Mouse (Mus musculus) neural tube, embryonic 12.5 days (tissue): Measurements from ENCODE around the gene Ceacam20. TPM values are rescaled to one million over a fixed set of nuclear protein-coding genes. Genes with fewer than 3 reads are reported as not detected.
"Not testable (repeated sequence)": the region's sequence is repeated elsewhere in the genome, so short reads cannot be mapped to it uniquely, and the experiment has no call there.

ENCODE experiments used
- ATAC-seq: fragments of 200-750 bp; cut with Nextera tagmentation; 2 replicates; pipeline ENCODE4 v1.8.0; 2017; ENCODE audit warnings: low read depth, mild to moderate bottlenecking, moderate TSS enrichment, moderate library complexity; ENCODE audit not compliant: low FRiP score
- H3K27ac ChIP-seq: fragments of 300-500 bp; sonication (generic); 2 replicates; pipeline ENCODE4 v1.5.1; 2016
- H3K27me3 ChIP-seq: fragments of 300-500 bp; sonication (generic); replicated peaks from 2 replicates; pipeline ENCODE4 v1.6.1; 2016; ENCODE audit warnings: mild to moderate bottlenecking
- H3K36me3 ChIP-seq: fragments of 300-500 bp; sonication (generic); 2 replicates; pipeline ENCODE4 v1.6.1; 2016; ENCODE audit warnings: mild to moderate bottlenecking
- H3K4me1 ChIP-seq: fragments of 300-500 bp; sonication (generic); 2 replicates; pipeline ENCODE4 v1.6.1; 2016
- H3K4me2 ChIP-seq: fragments of 300-500 bp; sonication (generic); replicated peaks from 2 replicates; pipeline ENCODE4 v1.6.1; 2016; ENCODE audit warnings: mild to moderate bottlenecking
- H3K4me3 ChIP-seq: fragments of 300-500 bp; sonication (generic); 2 replicates; pipeline ENCODE4 v1.5.1; 2016
- H3K9ac ChIP-seq: fragments of 300-500 bp; sonication (generic); 2 replicates; pipeline ENCODE4 v1.6.1; 2016; ENCODE audit warnings: mild to moderate bottlenecking
- H3K9me3 ChIP-seq: fragments of 300-500 bp; sonication (generic); 2 replicates; pipeline ENCODE4 v1.6.1; 2016; ENCODE audit warnings: mild to moderate bottlenecking
- WGBS: fragments of 180-500 bp; shearing (Covaris S2); methylation state at CpG from one replicate; pipeline ENCODE4 v1.1.7; 2016; 5-methylcytosine and 5-hydroxymethylcytosine counted together
- polyA plus RNA-seq: library from polyadenylated mRNA; unstranded; fragments of >200 nt; fragmentation: Nextera tagmentation; extraction: Ambion mirVana; gene quantifications from 2 replicates; pipeline ENCODE4 v1.2.1, GENCODE M21; 2016

The Ceacam20 gene
- polyA plus RNA-seq, 1 experiment from 2014 or later = not detected

- Histone ChIP-seq H3K9me3 (no peaks in the 10 kb centered on the region), H3K4me1 (no peaks in the 10 kb centered on the region), H3K4me3 (no peak overlapping the region), H3K27ac (no peak overlapping the region), H3K27me3 (no peaks in the 10 kb centered on the region), H3K9ac (no peak overlapping the region), H3K4me2 (no peak overlapping the region), H3K36me3 (no peaks in the 10 kb centered on the region)
- no peak for ATAC-seq
- 41% methylated on average over 9 of the region's 9 CpGs for WGBS
These were observed 12.2 kb upstream of the Ceacam20 start for GRCm38 (mm10) chr7:19953054-19953453.

- Histone ChIP-seq H3K27me3 (no peaks in the 10 kb centered on the region), H3K36me3 (no peaks in the 10 kb centered on the region), H3K4me3 (no peak overlapping the region), H3K9me3 (no peaks in the 10 kb centered on the region), H3K9ac (no peak overlapping the region), H3K27ac (no peak overlapping the region), H3K4me2 (no peak overlapping the region), H3K4me1 (no peaks in the 10 kb centered on the region)
- WGBS = 75% methylated on average over 4 of the region's 4 CpGs
- ATAC-seq = no peak
These were observed 9.4 kb upstream of the Ceacam20 start for GRCm38 (mm10) chr7:19955861-19956260.

- Histone ChIP-seq H3K27ac (no peak overlapping the region), H3K27me3 (no peaks in the 10 kb centered on the region), H3K36me3 (no peaks in the 10 kb centered on the region), H3K4me2 (no peak overlapping the region), H3K4me1 (no peaks in the 10 kb centered on the region), H3K9me3 (no peaks in the 10 kb centered on the region), H3K4me3 (no peak overlapping the region), H3K9ac (no peak overlapping the region)
- peak; percentile 48; the same call in 1 of the 2 replicates for ATAC-seq
- WGBS = 2% methylated on average over 7 of the region's 7 CpGs
These were observed 8.9 kb upstream of the Ceacam20 start for GRCm38 (mm10) chr7:19956341-19956781.

- no peak overlapping the region for H3K9ac ChIP-seq
- WGBS = 72% methylated on average over 1 of the region's 1 CpGs
- H3K27me3 ChIP-seq = no peaks in the 10 kb centered on the region
- H3K27ac ChIP-seq = no peak overlapping the region
- no peaks in the 10 kb centered on the region for H3K9me3 ChIP-seq
- no peak for ATAC-seq
- H3K36me3 ChIP-seq = no peaks in the 10 kb centered on the region
- H3K4me2 ChIP-seq = no peak overlapping the region
- H3K4me3 ChIP-seq = no peak overlapping the region
- H3K4me1 ChIP-seq = no peaks in the 10 kb centered on the region
These were observed 2.8 kb upstream of the Ceacam20 start for GRCm38 (mm10) chr7:19962423-19962822.

GRCm38 (mm10) chr7:19969106-19969505, 3.9 kb downstream of the Ceacam20 start:
- no peak for ATAC-seq
- WGBS = 76% methylated on average over 3 of the region's 3 CpGs
- Histone ChIP-seq H3K36me3 (no peaks in the 10 kb centered on the region), H3K9me3 (peaks cover 19% of the 10 kb centered on the region), H3K27me3 (no peaks in the 10 kb centered on the region), H3K4me3 (no peak overlapping the region), H3K27ac (no peak overlapping the region), H3K4me1 (no peaks in the 10 kb centered on the region), H3K4me2 (no peak overlapping the region), H3K9ac (no peak overlapping the region)

GRCm38 (mm10) chr7:19969541-19970090, 4.4 kb downstream of the Ceacam20 start:
- 95% methylated on average over 4 of the region's 4 CpGs for WGBS
- Histone ChIP-seq H3K27me3 (no peaks in the 10 kb centered on the region), H3K4me2 (no peak overlapping the region), H3K27ac (no peak overlapping the region), H3K4me1 (no peaks in the 10 kb centered on the region), H3K36me3 (no peaks in the 10 kb centered on the region), H3K9ac (no peak overlapping the region), H3K9me3 (peaks cover 19% of the 10 kb centered on the region), H3K4me3 (no peak overlapping the region)
- no peak for ATAC-seq

- 93% methylated on average over 8 of the region's 8 CpGs for WGBS
- Histone ChIP-seq H3K4me1 (no peaks in the 10 kb centered on the region), H3K27me3 (no peaks in the 10 kb centered on the region), H3K27ac (no peak overlapping the region), H3K4me3 (no peak overlapping the region), H3K36me3 (no peaks in the 10 kb centered on the region), H3K9me3 (peaks cover 24% of the 10 kb centered on the region), H3K4me2 (no peak overlapping the region), H3K9ac (no peak overlapping the region)
- no peak for ATAC-seq
These were observed 5.0 kb downstream of the Ceacam20 start for GRCm38 (mm10) chr7:19970196-19970595.

GRCm38 (mm10) chr7:19971516-19971915, 6.3 kb downstream of the Ceacam20 start:
- Histone ChIP-seq H3K27ac (no peak overlapping the region), H3K27me3 (no peaks in the 10 kb centered on the region), H3K4me2 (no peak overlapping the region), H3K4me3 (no peak overlapping the region), H3K9me3 (peaks cover 28% of the 10 kb centered on the region), H3K36me3 (no peaks in the 10 kb centered on the region), H3K9ac (no peak overlapping the region), H3K4me1 (no peaks in the 10 kb centered on the region)
- WGBS = 91% methylated on average over 4 of the region's 4 CpGs
- no peak for ATAC-seq

GRCm38 (mm10) chr7:19991165-19991564, 26.0 kb downstream of the Ceacam20 start, which contains the start of gene Nlrp9b:
Nlrp9b (plus strand) TSS chr7:19991465.
- not testable (repeated sequence) for H3K4me3 ChIP-seq, H3K27ac ChIP-seq, H3K4me1 ChIP-seq, ATAC-seq, H3K27me3 ChIP-seq, H3K4me2 ChIP-seq, H3K9ac ChIP-seq, H3K36me3 ChIP-seq
- 71% methylated on average over 8 of the region's 8 CpGs for WGBS
- peaks cover 29% of the 10 kb centered on the region for H3K9me3 ChIP-seq

- 60% methylated on average over 3 of the region's 3 CpGs for WGBS
- not testable (repeated sequence) for ATAC-seq
- peaks cover 13% of the 10 kb centered on the region for H3K9me3 ChIP-seq
These were observed 31.5 kb downstream of the Ceacam20 start for GRCm38 (mm10) chr7:19996721-19997120.

GRCm38 (mm10) chr7:20009987-20010386, 44.8 kb downstream of the Ceacam20 start:
- Histone ChIP-seq H3K4me1 (no peaks in the 10 kb centered on the region), H3K9me3 (peaks cover 4% of the 10 kb centered on the region; the same call in 1 of the 2 replicates), H3K27me3 (no peaks in the 10 kb centered on the region), H3K36me3 (no peaks in the 10 kb centered on the region), H3K9ac (no peak overlapping the region), H3K4me3 (no peak overlapping the region), H3K27ac (no peak overlapping the region), H3K4me2 (no peak overlapping the region)
- WGBS = 80% methylated on average over 2 of the region's 2 CpGs
- no peak for ATAC-seq

More at GRCm38 (mm10) chr7:19996721-19997120, 31.5 kb downstream of the Ceacam20 start:
- H3K4me2 ChIP-seq, H3K4me1 ChIP-seq, H3K27ac ChIP-seq, H3K4me3 ChIP-seq, H3K36me3 ChIP-seq, H3K27me3 ChIP-seq, H3K9ac ChIP-seq: not testable (repeated sequence)
